Mouse (Mus musculus): ENCODE data around the gene Fgfr2. TPM values are rescaled to one million over a fixed set of nuclear protein-coding genes. Genes with fewer than 3 reads are reported as not detected.

Fgfr2 gene
- total RNA-seq, 2 experiments from 2014 or later, result 43.7 to 44.3 TPM

GRCm38 (mm10) chr7:130332515-130333220 is 2790.5 kb downstream of the Fgfr2 start:
- no peak for DNase-seq (ENCODE audit: extremely low spot score in 1 of 2, low spot score in 1 of 2)

DNA sequence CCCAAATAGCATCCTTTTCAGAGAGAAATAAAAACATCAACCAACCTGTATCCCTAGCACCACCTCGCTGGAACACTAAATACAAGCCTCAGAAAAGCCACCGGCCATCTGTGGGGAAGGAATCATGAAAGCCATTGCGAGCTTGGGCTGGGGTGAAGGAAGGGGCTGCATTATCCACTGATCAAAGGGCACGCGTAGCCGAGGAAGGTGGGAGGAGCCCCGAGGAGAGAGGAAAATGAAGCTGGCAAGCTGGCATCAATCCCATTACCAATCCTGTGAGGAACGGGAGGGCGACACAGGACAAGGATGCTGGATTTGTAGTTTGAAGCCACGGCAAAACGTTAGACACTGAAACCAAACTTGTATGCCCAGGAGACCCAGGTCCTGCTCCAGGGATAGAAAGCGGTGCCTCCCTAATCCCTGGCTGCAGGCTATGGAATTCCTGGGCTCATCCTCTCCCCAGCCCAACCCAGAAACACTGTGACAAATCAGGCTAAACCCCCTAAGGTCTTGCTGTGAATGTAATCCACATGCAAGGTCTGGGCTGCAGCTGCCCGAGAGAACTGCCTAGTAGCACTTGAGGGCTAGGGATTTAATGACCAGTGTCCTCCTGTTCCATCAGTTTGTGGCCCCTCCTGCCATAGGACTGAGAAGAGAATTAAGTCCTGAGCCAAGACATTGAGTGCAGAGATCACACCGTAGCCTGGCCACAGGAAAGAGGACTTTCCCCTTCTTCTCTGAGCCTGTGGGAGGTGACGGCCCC is 2795.4 kb downstream of the Fgfr2 start:
- no peak for DNase-seq (ENCODE audit: extremely low spot score in 1 of 2, low spot score in 1 of 2)

GRCm38 (mm10) chr7:130325983-130326433 is 2797.1 kb downstream of the Fgfr2 start:
- DNase-seq (ENCODE audit: extremely low spot score in 1 of 2, low spot score in 1 of 2), result no peak

DNA sequence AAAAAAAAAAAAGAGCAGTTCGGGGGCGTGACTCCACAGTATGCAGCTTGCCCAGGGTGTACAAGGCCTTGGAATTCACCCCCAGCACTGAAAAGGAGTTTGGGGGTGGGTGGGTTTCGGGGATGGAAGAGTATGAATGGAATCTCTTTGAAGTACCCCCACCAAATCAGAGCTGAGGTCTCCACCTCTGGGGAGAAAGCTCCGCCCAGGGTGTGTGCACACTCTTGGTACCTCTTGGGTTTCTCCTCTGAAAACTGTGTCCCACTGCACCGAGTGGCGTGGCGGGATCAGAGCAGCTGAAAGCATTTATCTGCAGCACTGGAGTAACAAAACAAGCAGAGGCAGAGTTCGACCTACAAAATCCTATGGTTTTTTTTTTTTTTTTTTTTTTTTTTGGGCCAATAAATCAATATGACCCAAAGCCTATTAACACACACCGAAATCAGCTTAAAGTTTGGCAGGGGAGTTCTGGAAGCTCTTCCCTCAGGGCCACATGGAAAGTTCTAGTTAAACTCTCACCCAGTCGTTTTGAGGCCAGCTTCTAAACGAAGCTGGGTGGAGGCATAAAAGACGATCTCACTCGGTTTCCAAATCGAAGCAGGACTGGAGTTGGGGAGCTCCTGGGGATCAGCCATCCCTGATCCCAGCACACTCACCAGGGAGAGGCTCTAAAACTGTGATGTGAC is 2798.3 kb downstream of the Fgfr2 start:
- DNase-seq (ENCODE audit: extremely low spot score in 1 of 2, low spot score in 1 of 2), result no peak

DNA sequence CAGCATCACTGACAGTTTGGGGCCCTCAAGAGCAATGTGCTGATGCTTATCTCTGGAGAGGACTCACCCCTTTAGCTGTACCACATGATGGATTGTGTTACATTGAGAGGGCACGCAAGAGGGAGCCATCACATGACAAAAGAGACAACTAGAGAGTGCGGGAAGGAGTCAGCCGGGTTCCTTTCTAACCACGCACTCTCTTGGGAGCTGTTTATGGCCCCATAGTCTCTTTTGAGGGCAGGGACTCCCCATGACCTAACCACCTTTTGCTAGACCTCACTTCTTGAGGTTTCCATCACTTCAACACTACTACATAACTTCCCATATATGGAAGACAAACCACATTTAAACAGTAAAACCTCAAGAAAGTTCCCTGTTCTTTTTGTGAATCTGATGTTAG is 2799.4 kb downstream of the Fgfr2 start:
- DNase-seq (ENCODE audit: extremely low spot score in 1 of 2, low spot score in 1 of 2), result no peak

DNA sequence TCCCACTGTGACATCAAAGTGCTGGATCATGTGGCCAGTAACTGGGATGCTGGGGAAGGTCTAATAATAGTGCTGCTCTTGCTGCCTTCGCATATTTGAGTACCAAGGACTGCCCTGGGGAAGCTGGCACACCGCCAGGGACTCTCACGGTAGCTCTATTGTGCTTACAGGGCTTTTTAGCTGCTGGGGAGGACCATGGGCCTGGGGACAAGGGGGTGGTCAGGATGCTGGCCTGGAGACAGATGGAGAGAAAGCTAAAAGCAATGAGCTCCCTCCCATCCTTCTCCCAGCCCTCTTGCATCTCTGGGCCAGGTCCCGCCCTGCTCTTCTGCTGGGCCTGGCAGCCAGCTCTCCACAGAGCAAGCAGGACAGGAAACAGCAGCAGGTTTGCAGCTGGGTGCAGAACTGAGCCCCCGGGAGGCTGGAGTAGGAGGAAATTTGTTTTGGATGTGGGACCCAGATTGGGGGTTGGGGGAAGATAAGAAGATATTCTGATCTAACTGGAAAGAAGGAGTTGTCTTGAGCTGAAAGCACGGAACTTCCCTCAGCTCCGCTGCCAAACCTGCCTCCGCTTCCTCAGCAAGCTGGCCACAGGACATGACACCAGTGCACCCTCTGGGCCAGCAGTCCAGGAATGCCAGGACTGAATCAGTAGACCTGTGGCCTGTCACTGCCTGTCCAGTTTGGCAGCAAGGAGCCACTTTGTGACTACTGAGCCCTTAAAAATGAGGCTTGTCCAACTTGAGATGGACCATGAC is 2803.2 kb downstream of the Fgfr2 start:
- DNase-seq (ENCODE audit: extremely low spot score in 1 of 2, low spot score in 1 of 2), result peak; percentile 15 to 42

DNA sequence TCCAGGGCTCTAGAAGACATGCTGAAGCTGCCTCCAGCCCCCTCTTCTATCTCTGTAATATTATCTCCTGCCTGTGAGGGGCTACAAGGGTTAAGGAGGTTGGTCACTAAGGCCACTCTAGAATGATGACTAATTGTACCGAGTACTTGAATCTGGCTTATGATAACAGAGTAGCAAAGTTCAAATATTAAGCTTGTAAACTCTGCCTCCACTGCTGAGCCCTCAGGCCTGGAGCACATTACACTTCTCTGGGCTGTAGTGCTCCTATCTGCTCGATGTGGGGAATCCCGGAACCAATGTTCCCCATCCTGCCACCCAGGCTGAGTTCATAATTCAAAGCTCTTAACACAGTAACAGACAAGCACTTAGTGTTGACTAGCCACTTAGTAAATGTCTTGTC is 2806.9 kb downstream of the Fgfr2 start:
- no peak for DNase-seq (ENCODE audit: extremely low spot score in 1 of 2, low spot score in 1 of 2)

- no peak for DNase-seq (ENCODE audit: extremely low spot score in 1 of 2, low spot score in 1 of 2)
Observed at GRCm38 (mm10) chr7:130315221-130315620, 2807.9 kb downstream of the Fgfr2 start.

GRCm38 (mm10) chr7:130314658-130315057 is 2808.5 kb downstream of the Fgfr2 start:
- DNase-seq (ENCODE audit: extremely low spot score in 1 of 2, low spot score in 1 of 2), result no peak

- DNase-seq (ENCODE audit: extremely low spot score in 1 of 2, low spot score in 1 of 2), result no peak
Observed at GRCm38 (mm10) chr7:130311362-130311761, 2811.8 kb downstream of the Fgfr2 start.

DNA sequence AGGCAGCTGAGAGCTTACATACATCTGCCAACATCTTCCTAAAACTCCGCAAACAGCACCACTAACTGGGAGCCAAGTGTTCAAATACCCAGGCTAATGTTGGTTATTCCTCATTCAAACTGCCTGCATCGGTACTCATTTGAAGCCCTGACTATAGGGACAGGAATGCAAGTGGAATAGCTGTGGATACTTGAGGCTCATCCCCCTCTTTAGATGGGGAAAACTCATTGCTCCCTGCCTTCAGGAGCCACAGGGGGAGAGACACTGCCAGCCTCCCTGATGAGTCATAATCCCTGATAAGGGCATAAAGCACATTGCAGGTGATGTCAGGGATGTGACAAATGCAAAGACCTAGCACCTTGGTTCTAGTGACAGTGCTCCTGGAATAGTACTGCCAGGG is 2814.0 kb downstream of the Fgfr2 start:
- no peak for DNase-seq (ENCODE audit: extremely low spot score in 1 of 2, low spot score in 1 of 2)

DNA sequence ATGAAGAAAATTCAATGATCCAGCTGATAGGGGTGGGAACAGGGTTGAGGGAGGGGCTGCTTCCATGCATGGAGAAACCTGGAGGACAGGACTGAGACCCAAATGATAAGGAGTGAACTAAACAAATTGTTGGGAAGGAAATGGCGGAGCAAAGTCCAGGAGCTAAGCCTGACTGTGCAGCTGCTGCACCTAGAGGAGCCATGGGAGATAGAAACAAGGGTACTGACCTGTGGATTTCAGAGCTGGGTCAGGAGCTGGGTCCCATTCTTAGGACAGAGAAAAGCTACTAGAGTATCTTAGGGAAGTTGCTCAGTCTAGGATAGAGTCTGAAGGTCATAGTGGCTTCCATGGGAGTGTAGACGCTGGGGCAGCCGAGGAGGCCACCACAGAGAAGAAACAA is 2816.1 kb downstream of the Fgfr2 start:
- no peak for DNase-seq (ENCODE audit: extremely low spot score in 1 of 2, low spot score in 1 of 2)

DNA sequence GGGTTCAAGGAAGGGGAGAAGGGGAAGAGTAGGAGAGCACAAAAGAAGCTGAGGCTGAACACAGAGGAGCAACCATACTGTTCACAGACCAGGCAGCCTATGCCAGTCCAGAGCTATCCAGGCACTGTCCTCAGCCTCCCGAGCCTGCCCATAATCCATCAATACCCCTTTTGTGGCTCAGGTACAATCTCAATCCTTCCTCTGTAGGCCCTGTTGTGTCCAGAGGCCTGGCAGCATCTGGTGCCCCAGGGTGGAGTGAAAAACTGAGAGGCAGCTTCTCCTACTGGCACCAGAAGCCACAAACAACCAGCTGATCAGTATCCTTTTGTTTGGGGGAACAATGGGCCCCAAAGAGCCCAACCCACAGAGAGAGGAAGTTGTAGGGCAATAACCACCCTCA is 2818.5 kb downstream of the Fgfr2 start:
- no peak for DNase-seq (ENCODE audit: extremely low spot score in 1 of 2, low spot score in 1 of 2)

DNA sequence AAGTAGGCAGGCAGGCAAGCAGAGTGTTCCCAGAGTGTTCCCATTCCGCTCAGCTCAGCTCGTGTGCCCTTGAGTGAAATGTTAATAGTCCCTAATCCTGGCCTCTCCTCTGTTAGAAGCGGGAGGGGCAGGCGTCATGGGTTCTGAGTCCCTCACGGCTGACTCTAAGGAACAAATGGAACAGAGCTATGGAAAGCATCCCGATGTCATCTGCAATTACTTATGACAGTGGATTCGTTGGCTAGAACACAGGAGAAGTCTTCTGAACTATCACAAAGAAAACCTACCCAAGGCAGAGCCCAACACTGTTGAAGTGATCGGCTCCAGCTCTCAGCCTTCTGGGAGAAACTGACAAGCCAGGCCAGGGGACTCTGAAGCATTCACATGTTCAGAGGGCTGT is 2819.7 kb downstream of the Fgfr2 start:
- no peak for DNase-seq (ENCODE audit: extremely low spot score in 1 of 2, low spot score in 1 of 2)

DNA sequence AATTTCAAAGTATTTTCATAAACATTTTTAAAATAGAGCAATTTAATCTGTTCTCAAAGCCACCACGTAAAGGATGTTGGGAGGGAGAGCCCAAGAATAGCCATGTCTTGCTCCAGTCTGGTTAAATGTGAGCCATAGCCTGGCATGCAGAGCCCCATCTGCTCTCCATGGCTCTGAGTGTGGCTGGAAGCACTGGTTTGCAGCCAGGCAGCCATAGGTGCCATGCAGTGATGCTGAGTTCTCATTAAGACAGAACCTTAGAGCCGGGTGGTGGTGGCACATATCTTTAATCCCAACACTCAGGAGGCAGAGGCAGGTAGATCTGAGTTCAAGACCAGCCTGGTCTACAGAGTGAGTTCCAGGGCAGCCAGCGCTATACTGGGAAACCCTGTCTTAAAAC is 2822.5 kb downstream of the Fgfr2 start:
- DNase-seq (ENCODE audit: extremely low spot score in 1 of 2, low spot score in 1 of 2), result no peak

GRCm38 (mm10) chr7:130298926-130299594 is 2824.1 kb downstream of the Fgfr2 start:
- DNase-seq (ENCODE audit: extremely low spot score in 1 of 2, low spot score in 1 of 2), result no peak

GRCm38 (mm10) chr7:130291179-130291578 is 2832.0 kb downstream of the Fgfr2 start:
- no peak for DNase-seq (ENCODE audit: extremely low spot score in 1 of 2, low spot score in 1 of 2)

GRCm38 (mm10) chr7:130289428-130289790 is 2833.7 kb downstream of the Fgfr2 start:
- DNase-seq (ENCODE audit: extremely low spot score in 1 of 2, low spot score in 1 of 2), result no peak

- no peak for DNase-seq (ENCODE audit: extremely low spot score in 1 of 2, low spot score in 1 of 2)
Observed at GRCm38 (mm10) chr7:130288719-130289427, 2834.3 kb downstream of the Fgfr2 start.

GRCm38 (mm10) chr7:130288248-130288647 is 2834.9 kb downstream of the Fgfr2 start:
- no peak for DNase-seq (ENCODE audit: extremely low spot score in 1 of 2, low spot score in 1 of 2)
